Mouse (Mus musculus) naive thymus-derived CD4-positive, alpha-beta T cell, adult 5 months (primary cell): ENCODE measurements around the gene Rdh8. TPM values are rescaled to one million over a fixed set of nuclear protein-coding genes. Genes with fewer than 3 reads are reported as not detected.

ENCODE experiments used
- polyA plus RNA-seq: library from polyadenylated mRNA; unstranded; fragments of 100-300 nt; shearing (Covaris generic); gene quantifications from one replicate; pipeline ENCODE4 v1.2.1, GENCODE M21; 2017

Rdh8 gene
- not detected for polyA plus RNA-seq

DNA sequence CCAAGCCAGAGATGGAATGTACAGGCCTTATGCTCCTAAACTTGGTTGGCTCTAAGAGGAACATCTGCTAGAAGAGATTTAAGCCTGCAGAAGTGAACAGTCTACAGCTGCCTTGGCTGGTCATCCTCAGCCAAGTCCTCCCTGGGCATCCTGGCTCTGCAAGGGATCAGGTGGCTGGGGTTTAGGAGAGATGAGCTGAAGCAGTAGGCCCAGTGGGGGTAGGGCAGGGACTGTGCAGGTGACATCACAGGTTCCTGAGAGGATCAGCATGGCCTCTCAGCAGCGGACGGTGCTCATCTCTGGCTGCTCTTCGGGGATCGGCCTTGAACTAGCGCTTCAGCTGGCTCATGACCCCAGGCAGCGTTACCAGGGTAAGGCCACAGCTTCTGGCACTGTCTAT lies at the start of gene Rdh8:
Rdh8 (plus strand) TSS at position 268 of the 400 bp plus-strand sequence.

DNA sequence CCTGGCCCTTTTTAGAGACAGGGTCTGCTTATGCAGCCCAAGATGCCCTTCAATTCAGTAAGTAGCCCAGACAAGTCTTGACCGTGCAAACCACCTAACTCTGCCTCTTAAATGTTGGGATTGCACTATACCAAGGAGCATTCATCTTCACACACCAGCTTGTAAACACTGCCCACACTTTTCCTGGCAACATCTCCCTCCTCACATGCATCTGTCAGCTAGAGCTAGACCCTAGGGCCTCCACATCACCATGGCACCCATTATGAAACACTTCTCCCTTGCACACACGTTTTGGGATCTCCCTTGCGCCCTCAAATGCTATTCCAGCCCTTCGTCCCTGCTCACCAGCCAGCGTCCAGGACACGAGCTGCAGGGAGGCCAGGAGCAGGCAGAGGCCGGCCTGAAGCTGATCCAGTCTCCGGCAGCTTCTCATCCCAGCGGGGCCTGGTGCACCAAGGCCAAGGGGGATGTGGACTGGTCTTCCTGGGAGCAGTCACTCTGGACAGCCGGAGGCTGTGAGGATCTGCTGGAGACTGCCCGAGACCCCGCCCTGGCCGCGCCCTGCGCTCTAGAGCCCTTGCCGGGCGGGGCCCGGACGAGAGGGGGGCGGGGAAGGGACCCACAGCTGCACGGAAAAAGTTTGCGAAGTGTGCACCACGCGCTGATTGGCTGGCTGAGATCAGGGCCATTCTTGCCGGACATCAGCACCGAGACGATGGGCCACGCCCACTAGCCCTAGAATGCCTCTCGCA lies 3.6 kb upstream of the Rdh8 start, which contains the start of gene Col5a3:
Col5a3 (minus strand) TSS at position 547 of the 752 bp plus-strand sequence.

DNA sequence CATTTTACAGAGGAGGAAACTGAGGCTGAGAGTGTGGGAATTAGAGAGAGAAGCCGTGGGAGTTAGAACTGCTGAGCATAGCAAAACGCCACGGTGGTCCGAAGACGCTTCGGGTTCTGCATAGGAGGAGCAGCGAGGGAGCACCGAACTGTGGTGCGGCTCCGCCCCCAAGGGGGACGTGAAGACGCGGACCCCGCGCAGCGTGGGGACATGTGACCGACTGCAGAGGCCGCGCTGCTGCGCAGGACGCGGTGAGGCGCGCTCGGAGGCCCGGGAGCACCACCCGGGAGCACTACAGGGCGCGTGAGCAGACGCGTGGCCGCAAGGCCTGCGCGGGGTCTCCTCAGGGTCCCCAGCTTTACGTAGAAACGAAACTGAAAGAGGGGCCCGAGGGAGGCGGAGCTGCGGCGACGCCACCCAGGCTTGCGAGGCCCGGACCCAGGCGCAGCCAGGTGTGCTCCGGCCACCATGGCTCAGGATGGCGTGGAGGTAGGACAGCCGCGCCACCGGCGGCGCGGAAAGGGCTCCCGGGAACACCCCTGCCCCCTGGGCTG lies 50.2 kb downstream of the Rdh8 start, which contains the start of gene A230050P20Rik:
A230050P20Rik (plus strand) TSS at position 195 of the 554 bp plus-strand sequence.

Other genes starting within 250 kb of the Rdh8 start
- gene Zfp846, start 237.2 kb upstream of the Rdh8 start, polyA plus RNA-seq, result 10.8 TPM
- gene Ubl5, start 175.6 kb upstream of the Rdh8 start, polyA plus RNA-seq, result 383 TPM
- 108 TPM for gene Fbxl12, start 173.7 kb upstream of the Rdh8 start, polyA plus RNA-seq
- 21.8 TPM for gene Pin1, start 166.4 kb upstream of the Rdh8 start, polyA plus RNA-seq
- 0.31 TPM for gene Olfm2, start 72.2 kb upstream of the Rdh8 start, polyA plus RNA-seq
- gene Col5a3, start 3.4 kb upstream of the Rdh8 start, polyA plus RNA-seq, result not detected
- 25.8 TPM for gene A230050P20Rik, start 50.1 kb downstream of the Rdh8 start, polyA plus RNA-seq
- gene Angptl6, start 61.2 kb downstream of the Rdh8 start, polyA plus RNA-seq, result 5.3 TPM
- gene Ppan, start 69.7 kb downstream of the Rdh8 start, polyA plus RNA-seq, result 106 TPM
- 303 TPM for gene Eif3g, start 80.1 kb downstream of the Rdh8 start, polyA plus RNA-seq
- gene Dnmt1, start 141.4 kb downstream of the Rdh8 start, polyA plus RNA-seq, result 75.5 TPM
- gene S1pr2, start 158.3 kb downstream of the Rdh8 start, polyA plus RNA-seq, result 2.3 TPM
- gene Mrpl4, start 184.2 kb downstream of the Rdh8 start, polyA plus RNA-seq, result 96.9 TPM
- gene Icam1, start 197.5 kb downstream of the Rdh8 start, polyA plus RNA-seq, result 31.7 TPM
- gene Icam4, start 210.9 kb downstream of the Rdh8 start, polyA plus RNA-seq, result 0.56 TPM
- gene Icam5, start 213.6 kb downstream of the Rdh8 start, polyA plus RNA-seq, result not detected
- gene Zglp1, start 248.6 kb downstream of the Rdh8 start, polyA plus RNA-seq, result not detected